In genomic region chr2:165129189-165129588, GRCm38 (mm10) we compare ENCODE assay signal across 19 mouse cellular contexts. TPM values are rescaled to one million over a fixed set of nuclear protein-coding genes. Genes with fewer than 3 reads are reported as not detected.
A peak's percentile ranks its signal among the peaks of the same experiment; 100 is the strongest.
DNase-seq lines count a peak whose midpoint lies in the region; ATAC-seq and TF ChIP-seq lines count a peak whose summit lies in the region.
"Had no signal": no experiment of that assay in that cellular context is flagged by ENCODE, and none has a peak within 500 bp of the region (broad histone marks: within the 10 kb centered on the region; RNA-seq: fewer than 3 reads in every experiment).

No protein-coding gene starts in this region.

- no peaks in the 10 kb centered on the region for H3K4me1 ChIP-seq in intestine, embryonic 14.5 days (replicated peaks; ENCODE audit: control insufficient read depth, insufficient read depth, low read length)
- no peaks in the 10 kb centered on the region for H3K4me1 ChIP-seq in intestine, postnatal 0 days (replicated peaks; ENCODE audit: control insufficient read depth, insufficient read depth, low read length)
- H3K4me1 ChIP-seq in neural tube, embryonic 12.5 days, result peaks cover 56% of the 10 kb centered on the region
- peaks cover 34% of the 10 kb centered on the region for H3K4me1 ChIP-seq in hindbrain, embryonic 15.5 days (replicated peaks)
- peaks cover 31% of the 10 kb centered on the region for H3K4me1 ChIP-seq in limb, embryonic 10.5 days

- DNase-seq in intestine, embryonic 14.5 days (ENCODE audit: low spot score), result no peak
- DNase-seq in neural tube, embryonic 10.5 days (ENCODE audit: extremely low spot score, low spot score), result no peak
- no peak for DNase-seq in limb, embryonic 10.5 days (ENCODE audit: low spot score)
- DNase-seq in spleen, postnatal 4 days (ENCODE audit: low spot score in 2 of 2), result no peak
- DNase-seq: cerebellum, postnatal 10 days; gastrocnemius, postnatal 10 days; heart, adult 18-20 months; kidney, adult 2 months; lung, embryonic 14.5 days; thymus, adult 2 months had no signal

- H3K27ac ChIP-seq in intestine, embryonic 14.5 days (ENCODE audit: low read depth), result no peak overlapping the region
- H3K27ac ChIP-seq in intestine, postnatal 0 days (ENCODE audit: low read depth, low read length), result no peak overlapping the region
- no peak overlapping the region for H3K27ac ChIP-seq in neural tube, embryonic 12.5 days
- no peak overlapping the region for H3K27ac ChIP-seq in hindbrain, embryonic 15.5 days (replicated peaks)
- H3K27ac ChIP-seq in limb, embryonic 10.5 days, result no peak overlapping the region
- H3K27ac ChIP-seq: left cerebral cortex, adult 2 months; liver, embryonic 12.5 days; macrophage had no signal

- no peaks in the 10 kb centered on the region for H3K36me3 ChIP-seq in intestine, embryonic 14.5 days (ENCODE audit: control insufficient read depth, insufficient read depth, low read length)
- no peaks in the 10 kb centered on the region for H3K36me3 ChIP-seq in intestine, postnatal 0 days (ENCODE audit: control insufficient read depth, insufficient read depth)
- H3K36me3 ChIP-seq in neural tube, embryonic 12.5 days, result no peaks in the 10 kb centered on the region
- no peaks in the 10 kb centered on the region for H3K36me3 ChIP-seq in hindbrain, embryonic 15.5 days
- no peaks in the 10 kb centered on the region for H3K36me3 ChIP-seq in limb, embryonic 10.5 days
- H3K36me3 ChIP-seq: liver, embryonic 12.5 days had no signal

- no peak for TF ChIP-seq CTCF in intestine, postnatal 0 days (IDR thresholded peaks at IDR 0.05; ENCODE audit: low read depth)

- ATAC-seq in intestine, embryonic 14.5 days (replicated peaks; ENCODE audit: low FRiP score, low TSS enrichment, low read depth), result 0 out of 2 replicates have a peak, but pooled peaks have one; percentile 15
- no peak for ATAC-seq in intestine, postnatal 0 days
- ATAC-seq in neural tube, embryonic 12.5 days (ENCODE audit: low FRiP score, low read depth), result no peak
- 0 out of 2 replicates have a peak, but pooled peaks have one; percentile 23 for ATAC-seq in hindbrain, embryonic 15.5 days (ENCODE audit: low FRiP score, low read depth)
- ATAC-seq: liver, embryonic 12.5 days had no signal

- no peak overlapping the region for H3K4me2 ChIP-seq in intestine, embryonic 14.5 days (ENCODE audit: low read length)
- no peak overlapping the region for H3K4me2 ChIP-seq in intestine, postnatal 0 days (replicated peaks; ENCODE audit: low read depth)
- 0 out of 2 replicates have a peak overlapping the region, but pooled peaks have one; percentile 12 for H3K4me2 ChIP-seq in neural tube, embryonic 12.5 days (replicated peaks)
- no peak overlapping the region for H3K4me2 ChIP-seq in hindbrain, embryonic 15.5 days
- H3K4me2 ChIP-seq: liver, embryonic 12.5 days; lung, embryonic 14.5 days had no signal

- WGBS in intestine, embryonic 14.5 days, result 45% methylated on average over 4 of the region's 4 CpGs
- WGBS in intestine, postnatal 0 days, result 47% methylated on average over 4 of the region's 4 CpGs
- WGBS in neural tube, embryonic 12.5 days, result 33% methylated on average over 4 of the region's 4 CpGs
- WGBS in hindbrain, embryonic 15.5 days, result 50% methylated on average over 4 of the region's 4 CpGs
- WGBS in limb, embryonic 10.5 days, result 46% methylated on average over 4 of the region's 4 CpGs

- no peak overlapping the region for H3K4me3 ChIP-seq in intestine, embryonic 14.5 days (ENCODE audit: low read depth, low read length)
- no peak overlapping the region for H3K4me3 ChIP-seq in intestine, postnatal 0 days (ENCODE audit: low read depth, low read length)
- no peak overlapping the region for H3K4me3 ChIP-seq in neural tube, embryonic 12.5 days
- H3K4me3 ChIP-seq in hindbrain, embryonic 15.5 days, result no peak overlapping the region
- no peak overlapping the region for H3K4me3 ChIP-seq in limb, embryonic 10.5 days
- H3K4me3 ChIP-seq: left cerebral cortex, adult 2 months; liver, embryonic 12.5 days had no signal

- H3K9ac ChIP-seq in intestine, embryonic 14.5 days (ENCODE audit: low read length), result no peak overlapping the region
- no peak overlapping the region for H3K9ac ChIP-seq in intestine, postnatal 0 days (ENCODE audit: low read depth, low read length)
- H3K9ac ChIP-seq in neural tube, embryonic 12.5 days, result no peak overlapping the region
- no peak overlapping the region for H3K9ac ChIP-seq in hindbrain, embryonic 15.5 days
- H3K9ac ChIP-seq: liver, embryonic 12.5 days; lung, embryonic 14.5 days had no signal

- H3K27me3 ChIP-seq in intestine, embryonic 14.5 days (replicated peaks; ENCODE audit: control insufficient read depth, insufficient read depth, low read length), result no peaks in the 10 kb centered on the region; the same call in 1 of the 2 replicates
- H3K27me3 ChIP-seq in intestine, postnatal 0 days (replicated peaks; ENCODE audit: control insufficient read depth, insufficient read depth, low read length), result 0 out of 2 replicates have a peak, but pooled peaks cover 6% of the 10 kb centered on the region
- peaks cover 15% of the 10 kb centered on the region for H3K27me3 ChIP-seq in neural tube, embryonic 12.5 days (replicated peaks)
- H3K27me3 ChIP-seq in hindbrain, embryonic 15.5 days, result no peaks in the 10 kb centered on the region
- peaks cover 94% of the 10 kb centered on the region for H3K27me3 ChIP-seq in limb, embryonic 10.5 days (ENCODE audit: low read depth, poor library complexity, severe bottlenecking)

- no peaks in the 10 kb centered on the region for H3K9me3 ChIP-seq in intestine, embryonic 14.5 days (ENCODE audit: control insufficient read depth, low read length)
- H3K9me3 ChIP-seq in intestine, postnatal 0 days (ENCODE audit: control insufficient read depth), result no peaks in the 10 kb centered on the region
- 0 out of 2 replicates have a peak, but pooled peaks cover under 1% of the 10 kb centered on the region for H3K9me3 ChIP-seq in neural tube, embryonic 12.5 days
- H3K9me3 ChIP-seq in hindbrain, embryonic 15.5 days, result no peaks in the 10 kb centered on the region
- H3K9me3 ChIP-seq in limb, embryonic 10.5 days (replicated peaks), result no peaks in the 10 kb centered on the region
- H3K9me3 ChIP-seq: liver, embryonic 12.5 days had no signal

RNA-seq across cellular contexts. Expression of gene 1700025C18Rik, which starts 38.6 kb away (rescaled TPM):
- not detected in 2 replicates for polyA plus RNA-seq in intestine, embryonic 14.5 days (2014; fragmentation: Nextera tagmentation; extraction: Ambion mirVana)
- polyA plus RNA-seq in intestine, postnatal 0 days (2015; fragmentation: Nextera tagmentation; extraction: Ambion mirVana), result not detected in 2 replicates
- not detected in 2 replicates for polyA plus RNA-seq in neural tube, embryonic 12.5 days (2016; fragmentation: Nextera tagmentation; extraction: Ambion mirVana)
- not detected in 2 replicates for polyA plus RNA-seq in hindbrain, embryonic 15.5 days (2015; fragmentation: Nextera tagmentation; extraction: Ambion mirVana)
- not detected in 2 replicates for polyA plus RNA-seq in limb, embryonic 10.5 days (2016; fragmentation: Nextera tagmentation; extraction: Ambion mirVana)
- polyA plus RNA-seq: heart, embryonic 14.5 days; kidney, adult 2 months; limb, embryonic 11.5 days; liver, embryonic 12.5 days; lung, embryonic 14.5 days; macrophage; stomach, embryonic 14.5 days; thymus, adult 2 months had no signal

Comparison
In these comparisons a context has a peak if more than half of its experiments do, and no peak if none do; other contexts are left out.
1. ATAC-seq: peak in intestine, embryonic 14.5 days (single experiment) and hindbrain, embryonic 15.5 days (single experiment); none in intestine, postnatal 0 days (single experiment) and neural tube, embryonic 12.5 days (single experiment).